Mouse (Mus musculus) stomach, postnatal 0 days (tissue): ENCODE measurements around the gene Cplane1. TPM values are rescaled to one million over a fixed set of nuclear protein-coding genes. Genes with fewer than 3 reads are reported as not detected.
"Not testable (repeated sequence)": the region's sequence is repeated elsewhere in the genome, so short reads cannot be mapped to it uniquely, and the experiment has no call there.

ENCODE experiments used
- ATAC-seq: fragments of 200-750 bp; cut with Nextera tagmentation; 2 replicates; pipeline ENCODE4 v1.8.0; 2017; ENCODE audit not compliant: low FRiP score, low TSS enrichment
- DNase-seq: peaks from one replicate; pipeline ENCODE4 v3.0.0-alpha.2; 2016; ENCODE audit warnings: low spot score
- H3K27ac ChIP-seq: fragments of 300-500 bp; sonication (generic); replicated peaks from 2 replicates; pipeline ENCODE4 v1.5.1; 2014; ENCODE audit warnings: mild to moderate bottlenecking, control low read depth
- H3K27me3 ChIP-seq: fragments of 300-500 bp; sonication (generic); 2 replicates; pipeline ENCODE4 v1.6.1; 2014; ENCODE audit warnings: low read length; ENCODE audit not compliant: control insufficient read depth, insufficient read depth
- H3K36me3 ChIP-seq: fragments of 300-500 bp; sonication (generic); 2 replicates; pipeline ENCODE4 v1.6.1; 2014; ENCODE audit warnings: low read length, mixed read lengths; ENCODE audit not compliant: control insufficient read depth, insufficient read depth
- H3K4me1 ChIP-seq: fragments of 300-500 bp; sonication (generic); replicated peaks from 2 replicates; pipeline ENCODE4 v1.6.1; 2014; ENCODE audit warnings: antibody characterized with exemption; ENCODE audit not compliant: control insufficient read depth, insufficient read depth
- H3K4me2 ChIP-seq: fragments of 300-500 bp; sonication (generic); replicated peaks from 2 replicates; pipeline ENCODE4 v1.6.1; 2014; ENCODE audit warnings: low read depth, mild to moderate bottlenecking, control low read depth, moderate library complexity
- H3K4me3 ChIP-seq: fragments of 300-500 bp; sonication (generic); 2 replicates; pipeline ENCODE4 v1.5.1; 2014; ENCODE audit warnings: low read depth, low read length, control low read depth
- H3K9ac ChIP-seq: fragments of 300-500 bp; sonication (generic); 2 replicates; pipeline ENCODE4 v1.6.1; 2014; ENCODE audit warnings: mild to moderate bottlenecking, low read length, control low read depth, mixed read lengths
- H3K9me3 ChIP-seq: fragments of 300-500 bp; sonication (generic); 2 replicates; pipeline ENCODE4 v1.6.1; 2016; ENCODE audit warnings: low read length; ENCODE audit not compliant: control insufficient read depth
- CTCF ChIP-seq: IDR thresholded peaks from 2 replicates; pipeline ENCODE4 v1.5.1; 2016; ENCODE audit warnings: antibody characterized with exemption, low read depth, mild to moderate bottlenecking, moderate library complexity
- EP300 ChIP-seq: optimal IDR thresholded peaks from 2 replicates; pipeline ENCODE3; 2016; ENCODE audit warnings: antibody characterized with exemption
- WGBS: fragments of 180-500 bp; shearing (Covaris S2); extraction: QIAGEN DNeasy Blood & Tissue Kit; methylation state at CpG from one replicate; pipeline ENCODE4 v1.1.7; 2014; 5-methylcytosine and 5-hydroxymethylcytosine counted together
- polyA plus RNA-seq: library from polyadenylated mRNA; unstranded; fragments of >200 nt; fragmentation: Nextera tagmentation; extraction: Ambion mirVana; gene quantifications from 2 replicates; pipeline ENCODE4 v1.2.1, GENCODE M21; 2015

Cplane1 gene
- polyA plus RNA-seq, 1 experiment from 2014 or later = 1.9 TPM

GRCm38 (mm10) chr15:8265946-8266345 lies 97.0 kb downstream of the Cplane1 start:
- Histone ChIP-seq H3K9me3 (no peaks in the 10 kb centered on the region), H3K27me3 (no peaks in the 10 kb centered on the region), H3K27ac (no peak overlapping the region), H3K4me1 (no peaks in the 10 kb centered on the region), H3K4me3 (no peak overlapping the region), H3K4me2 (no peak overlapping the region), H3K9ac (no peak overlapping the region), H3K36me3 (peaks cover 3% of the 10 kb centered on the region; the same call in 1 of the 2 replicates)
- no peak for TF ChIP-seq CTCF
- TF ChIP-seq EP300 = no peak
- WGBS = 77% methylated on average over 3 of the region's 3 CpGs
- ATAC-seq (no peak), DNase-seq (no peak)

GRCm38 (mm10) chr15:8267211-8267610 lies 98.3 kb downstream of the Cplane1 start:
- no peaks in the 10 kb centered on the region for H3K4me1 ChIP-seq
- TF ChIP-seq EP300 (no peak), CTCF (no peak)
- no peaks in the 10 kb centered on the region for H3K9me3 ChIP-seq
- no peak overlapping the region for H3K4me2 ChIP-seq
- H3K4me3 ChIP-seq = no peak overlapping the region
- no peak for DNase-seq
- WGBS = 80% methylated on average over 3 of the region's 3 CpGs
- H3K36me3 ChIP-seq = peaks cover 6% of the 10 kb centered on the region; the same call in 1 of the 2 replicates
- no peaks in the 10 kb centered on the region for H3K27me3 ChIP-seq
- H3K27ac ChIP-seq = no peak overlapping the region
- no peak for ATAC-seq
- H3K9ac ChIP-seq = no peak overlapping the region

DNA sequence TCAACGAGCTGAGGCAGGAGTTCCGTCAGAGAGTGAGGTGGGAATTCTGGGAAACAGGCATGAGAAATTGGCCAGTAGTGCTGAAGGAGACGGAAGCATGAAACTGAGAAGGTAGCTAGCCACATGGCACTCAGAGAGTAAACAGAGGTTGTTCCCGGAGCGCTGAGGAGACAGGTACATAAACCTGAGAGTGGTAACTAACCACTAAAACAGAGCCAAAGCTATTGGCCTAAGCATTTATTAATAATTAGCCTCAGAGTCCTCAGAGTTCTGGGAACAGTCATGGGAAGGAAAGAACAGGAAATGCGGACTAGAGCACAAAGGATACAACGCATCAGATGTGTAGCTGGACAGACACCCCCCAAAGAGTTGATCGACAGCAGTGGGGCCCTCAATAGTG lies 99.3 kb downstream of the Cplane1 start:
- Histone ChIP-seq H3K27ac (no peak overlapping the region), H3K4me3 (no peak overlapping the region), H3K27me3 (no peaks in the 10 kb centered on the region), H3K4me1 (no peaks in the 10 kb centered on the region), H3K9ac (no peak overlapping the region), H3K36me3 (peaks cover 6% of the 10 kb centered on the region; the same call in 1 of the 2 replicates), H3K4me2 (no peak overlapping the region), H3K9me3 (no peaks in the 10 kb centered on the region)
- WGBS = 87% methylated on average over 8 of the region's 8 CpGs
- DNase-seq = no peak
- no peak for ATAC-seq
- no peak for TF ChIP-seq CTCF
- no peak for TF ChIP-seq EP300

GRCm38 (mm10) chr15:8271952-8272351 lies 103.0 kb downstream of the Cplane1 start:
- no peak overlapping the region for H3K9ac ChIP-seq
- ATAC-seq = no peak
- no peaks in the 10 kb centered on the region for H3K4me1 ChIP-seq
- H3K4me3 ChIP-seq = no peak overlapping the region
- no peak overlapping the region for H3K4me2 ChIP-seq
- DNase-seq = no peak
- no peak for TF ChIP-seq CTCF
- no peak for TF ChIP-seq EP300
- H3K27ac ChIP-seq = no peak overlapping the region
- no peaks in the 10 kb centered on the region for H3K9me3 ChIP-seq
- WGBS = 84% methylated on average over 8 of the region's 8 CpGs
- H3K27me3 ChIP-seq = no peaks in the 10 kb centered on the region
- peaks cover 3% of the 10 kb centered on the region; the same call in 1 of the 2 replicates for H3K36me3 ChIP-seq

GRCm38 (mm10) chr15:8277916-8278315 lies 109.0 kb downstream of the Cplane1 start:
- H3K9ac ChIP-seq, H3K4me2 ChIP-seq, H3K4me3 ChIP-seq, ATAC-seq, H3K9me3 ChIP-seq, H3K4me1 ChIP-seq, H3K27me3 ChIP-seq, H3K27ac ChIP-seq, H3K36me3 ChIP-seq, DNase-seq: not testable (repeated sequence)
- 92% methylated on average over 4 of the region's 4 CpGs for WGBS

GRCm38 (mm10) chr15:8279320-8279779 lies 110.4 kb downstream of the Cplane1 start:
- peak overlapping the region; percentile 51; the same call in 1 of the 2 replicates for H3K9ac ChIP-seq
- peak; percentile 63; the same call in 1 of the 2 replicates for ATAC-seq
- WGBS = 35% methylated on average over 16 of the region's 17 CpGs

More at GRCm38 (mm10) chr15:8279320-8279779, 110.4 kb downstream of the Cplane1 start:
- Histone ChIP-seq H3K4me1 (no peaks in the 10 kb centered on the region), H3K9me3 (no peaks in the 10 kb centered on the region), H3K4me2 (peak overlapping the region; percentile 64), H3K36me3 (no peaks in the 10 kb centered on the region), H3K27ac (no peak overlapping the region), H3K4me3 (peak overlapping the region; percentile 49), H3K27me3 (no peaks in the 10 kb centered on the region)
- TF ChIP-seq CTCF = no peak
- no peak for TF ChIP-seq EP300
- DNase-seq = peak; percentile 24
